Mouse (Mus musculus) kidney, postnatal 0 days (tissue): ENCODE results near the gene Pdgfd. TPM values are rescaled to one million over a fixed set of nuclear protein-coding genes. Genes with fewer than 3 reads are reported as not detected.

Experiments
- ATAC-seq: fragments of 200-750 bp; cut with Nextera tagmentation; replicated peaks from 2 replicates; pipeline ENCODE4 v1.8.0; 2017; ENCODE audit warnings: low read depth, moderate number of reproducible peaks, moderate TSS enrichment, moderate library complexity; ENCODE audit not compliant: low FRiP score
- DNase-seq: peaks from one replicate; pipeline ENCODE4 v3.0.0-alpha.2; 2016; ENCODE audit warnings: low spot score
- H3K27ac ChIP-seq: fragments of 300-500 bp; sonication (generic); 2 replicates; pipeline ENCODE4 v1.5.1; 2014; ENCODE audit warnings: mild to moderate bottlenecking
- H3K27me3 ChIP-seq: fragments of 300-500 bp; sonication (generic); 2 replicates; pipeline ENCODE4 v1.6.1; 2014; ENCODE audit warnings: low read length, mixed read lengths; ENCODE audit not compliant: insufficient read depth
- H3K36me3 ChIP-seq: fragments of 300-500 bp; sonication (generic); 2 replicates; pipeline ENCODE4 v1.6.1; 2014; ENCODE audit warnings: low read length, mixed read lengths; ENCODE audit not compliant: insufficient read depth
- H3K4me1 ChIP-seq: fragments of 300-500 bp; sonication (generic); replicated peaks from 2 replicates; pipeline ENCODE4 v1.6.1; 2014; ENCODE audit warnings: antibody characterized with exemption, low read length, mixed read lengths; ENCODE audit not compliant: insufficient read depth
- H3K4me2 ChIP-seq: fragments of 300-500 bp; sonication (generic); 2 replicates; pipeline ENCODE4 v1.6.1; 2014; ENCODE audit warnings: mild to moderate bottlenecking, low read length, moderate library complexity, mixed read lengths
- H3K4me3 ChIP-seq: fragments of 300-500 bp; sonication (generic); replicated peaks from 2 replicates; pipeline ENCODE4 v1.5.1; 2014; ENCODE audit warnings: low read depth, low read length
- H3K9ac ChIP-seq: fragments of 300-500 bp; sonication (generic); 2 replicates; pipeline ENCODE4 v1.6.1; 2014; ENCODE audit warnings: low read depth, low read length
- H3K9me3 ChIP-seq: fragments of 300-500 bp; sonication (generic); replicated peaks from 2 replicates; pipeline ENCODE4 v1.6.1; 2016; ENCODE audit warnings: low read length, inconsistent platforms, mixed read lengths
- CTCF ChIP-seq: IDR thresholded peaks from 2 replicates; pipeline ENCODE4 v1.5.1; 2016; ENCODE audit warnings: antibody characterized with exemption, low read depth, mild to moderate bottlenecking, moderate library complexity
- WGBS: fragments of 180-500 bp; shearing (Covaris S2); extraction: QIAGEN DNeasy Blood & Tissue Kit; methylation state at CpG from one replicate; pipeline ENCODE4 v1.1.7; 2014; 5-methylcytosine and 5-hydroxymethylcytosine counted together
- polyA plus RNA-seq: library from polyadenylated mRNA; unstranded; fragments of >200 nt; fragmentation: Nextera tagmentation; extraction: Ambion mirVana; gene quantifications from 2 replicates; pipeline ENCODE4 v1.2.1, GENCODE M21; 2015

Gene Pdgfd
- polyA plus RNA-seq, 1 experiment from 2014 or later, result 21.5 TPM

GRCm38 (mm10) chr9:6407972-6408371, 239.6 kb downstream of the Pdgfd start:
- peak; percentile 61 for DNase-seq
- ATAC-seq, result no peak
- Histone ChIP-seq H3K4me3 (no peak overlapping the region), H3K9me3 (no peaks in the 10 kb centered on the region), H3K4me1 (no peaks in the 10 kb centered on the region), H3K27me3 (no peaks in the 10 kb centered on the region), H3K27ac (no peak overlapping the region), H3K4me2 (no peak overlapping the region), H3K9ac (no peak overlapping the region), H3K36me3 (no peaks in the 10 kb centered on the region)
- TF ChIP-seq CTCF, result no peak
- 58% methylated on average over 4 of the region's 4 CpGs for WGBS

- ATAC-seq (no peak), DNase-seq (no peak)
- H3K27me3 ChIP-seq, result no peaks in the 10 kb centered on the region
- H3K4me1 ChIP-seq, result no peaks in the 10 kb centered on the region
- no peak for TF ChIP-seq CTCF
- no peaks in the 10 kb centered on the region for H3K36me3 ChIP-seq
- no peak overlapping the region for H3K4me2 ChIP-seq
- H3K9me3 ChIP-seq, result no peaks in the 10 kb centered on the region
- H3K4me3 ChIP-seq, result no peak overlapping the region
- no peak overlapping the region for H3K9ac ChIP-seq
- no peak overlapping the region for H3K27ac ChIP-seq
Measured at GRCm38 (mm10) chr9:6424606-6425005, 256.2 kb downstream of the Pdgfd start.

Other genes starting within 250 kb of the Pdgfd start
- 0.06 and 0.08 TPM in 2 replicates for gene Ddi1, start 101.3 kb downstream of the Pdgfd start, polyA plus RNA-seq